Mouse (Mus musculus): ENCODE measurements around the gene Fat1. TPM values are rescaled to one million over a fixed set of nuclear protein-coding genes. Genes with fewer than 3 reads are reported as not detected.
"Not testable (repeated sequence)": the region's sequence is repeated elsewhere in the genome, so short reads cannot be mapped to it uniquely, and the experiment has no call there.

The Fat1 gene
- total RNA-seq, 2 experiments from 2014 or later: not detected

DNA sequence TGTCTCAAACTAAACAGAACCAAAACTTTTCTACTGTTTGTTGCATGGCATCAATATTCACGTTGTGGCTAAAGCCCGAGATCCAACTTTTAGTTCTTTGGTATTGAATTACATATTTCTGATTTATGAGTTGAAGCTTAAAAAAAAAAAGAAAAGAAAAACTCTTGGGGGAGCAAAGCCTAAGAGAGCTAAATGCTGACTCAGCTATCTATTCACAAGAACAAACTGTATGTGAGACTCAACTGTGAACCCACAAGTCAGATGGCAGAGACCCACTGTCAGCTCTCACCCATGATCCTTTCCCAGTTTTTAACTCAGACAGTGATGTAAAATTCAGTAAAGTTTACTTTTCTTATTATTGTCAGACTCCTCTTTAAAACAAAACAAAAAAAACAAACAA lies 124.8 kb downstream of the Fat1 start:
- ATAC-seq (replicated peaks; ENCODE audit: poor library complexity, severe bottlenecking): no peak

DNA sequence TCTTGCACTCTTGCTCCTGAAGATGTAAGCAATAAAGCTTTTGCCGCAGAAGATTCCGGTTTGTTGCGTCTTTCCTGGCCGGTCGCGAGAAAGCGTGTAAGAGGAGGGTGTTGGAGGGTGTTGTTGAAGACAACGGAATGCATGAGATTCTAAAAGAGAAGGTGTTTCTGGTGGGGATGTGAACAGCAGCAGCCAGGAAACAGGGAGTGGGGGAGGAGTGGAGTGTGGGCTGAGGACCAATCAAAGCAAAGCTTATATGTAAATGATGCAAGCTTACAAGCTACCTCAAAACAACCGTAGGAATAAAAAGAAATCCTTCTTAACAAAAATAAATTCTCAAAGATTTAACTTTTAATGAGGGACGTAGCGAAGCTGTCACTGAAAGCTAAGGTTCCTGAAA lies 127.1 kb downstream of the Fat1 start:
- no peak for ATAC-seq (replicated peaks; ENCODE audit: poor library complexity, severe bottlenecking)

DNA sequence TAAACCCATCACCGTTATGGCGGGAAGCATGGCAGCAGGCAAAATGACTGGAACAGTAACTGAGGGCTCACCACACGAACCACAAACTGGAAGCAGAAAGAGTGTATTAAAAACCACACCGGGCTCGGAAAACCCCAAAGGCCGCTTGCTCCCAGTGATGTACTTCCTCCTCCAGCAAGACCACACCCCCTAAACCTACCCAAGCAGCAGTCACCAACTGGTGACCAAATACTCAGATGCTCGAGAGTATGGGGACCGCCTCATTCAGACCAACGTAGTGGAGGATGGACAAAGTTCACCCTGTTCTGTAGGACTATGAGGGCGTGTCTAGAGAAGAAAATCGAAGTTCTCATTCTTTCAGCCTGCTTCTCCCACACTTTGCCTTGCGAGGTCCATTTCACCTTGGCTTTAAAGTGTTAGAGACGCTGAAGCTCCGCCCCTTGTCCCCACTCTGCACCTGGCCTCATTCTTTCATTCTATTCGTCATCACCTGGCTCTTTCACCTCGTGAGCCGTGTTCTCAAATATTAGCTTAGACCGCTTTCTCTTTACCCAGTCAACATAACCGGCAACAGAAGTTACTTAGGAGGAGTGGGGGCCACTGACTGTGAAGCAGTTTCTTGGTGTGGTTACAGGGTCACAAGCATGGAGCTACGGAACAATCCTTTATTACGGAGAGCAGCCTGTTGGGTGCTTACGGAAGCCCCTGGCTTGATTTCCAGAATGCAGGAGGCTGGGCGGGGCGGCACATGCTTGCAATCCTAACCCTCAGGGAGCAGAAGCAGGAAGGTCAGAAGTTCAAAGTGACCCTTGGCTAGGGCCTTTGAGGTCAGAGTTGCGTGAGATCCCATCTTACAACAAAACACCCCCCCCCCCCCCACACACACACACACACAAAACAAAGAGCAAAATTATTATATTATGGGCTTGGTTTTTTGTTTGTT lies 128.0 kb downstream of the Fat1 start:
- peak; percentile 85 for ATAC-seq (replicated peaks; ENCODE audit: poor library complexity, severe bottlenecking)

DNA sequence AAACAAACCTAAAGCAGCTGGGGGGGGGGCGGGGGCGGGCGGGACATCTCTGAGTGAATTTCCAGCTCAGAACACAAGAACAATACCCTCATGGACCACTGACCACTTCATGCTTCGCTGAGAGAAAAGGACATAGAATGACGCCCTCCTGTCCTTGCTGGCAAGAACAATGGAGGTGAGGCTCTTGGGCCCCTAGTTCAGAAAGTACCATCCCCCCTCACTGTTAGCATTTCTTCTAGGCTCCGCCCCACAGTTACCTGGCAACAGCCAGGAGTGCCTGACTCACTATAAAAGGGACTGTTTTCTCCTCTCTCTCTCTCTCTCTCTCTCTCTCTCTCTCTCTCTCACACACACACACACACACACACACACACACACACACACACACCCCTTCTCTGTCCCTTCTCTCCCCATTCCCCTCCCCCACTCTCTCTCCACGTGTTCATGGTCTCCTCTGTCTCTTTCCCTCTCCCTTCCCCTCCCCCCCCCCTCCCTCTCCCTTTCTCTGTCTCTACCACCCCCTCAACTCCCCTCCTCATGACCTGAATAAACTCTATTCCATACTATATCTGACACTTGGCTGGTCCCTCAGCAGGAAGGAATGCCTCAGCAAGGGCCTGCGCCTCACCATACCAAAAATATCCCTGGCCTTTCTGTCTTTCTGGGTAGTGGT lies 129.1 kb downstream of the Fat1 start:
- no peak for ATAC-seq (replicated peaks; ENCODE audit: poor library complexity, severe bottlenecking)

DNA sequence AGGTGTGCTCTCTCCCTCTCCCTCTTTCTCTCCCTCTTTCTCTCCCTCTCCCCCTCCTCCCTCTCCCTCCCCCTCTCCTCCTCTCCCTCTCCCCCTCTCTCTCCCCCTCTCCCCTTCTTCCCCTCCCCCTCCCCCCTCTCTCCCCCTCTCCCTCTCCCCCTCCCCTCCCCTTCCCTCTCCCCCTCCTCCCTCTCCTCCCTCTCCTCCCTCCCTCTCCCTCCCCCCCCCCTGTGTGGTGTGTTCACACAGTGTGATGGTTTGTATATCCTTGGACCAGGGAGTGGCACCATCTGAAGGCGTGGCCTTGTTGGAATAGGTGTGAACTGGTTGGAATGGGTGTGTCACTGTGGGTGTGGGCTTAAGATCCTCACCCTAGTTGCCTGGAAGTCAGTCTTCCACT lies 130.1 kb downstream of the Fat1 start:
- not testable (repeated sequence) for ATAC-seq (replicated peaks; ENCODE audit: poor library complexity, severe bottlenecking)

DNA sequence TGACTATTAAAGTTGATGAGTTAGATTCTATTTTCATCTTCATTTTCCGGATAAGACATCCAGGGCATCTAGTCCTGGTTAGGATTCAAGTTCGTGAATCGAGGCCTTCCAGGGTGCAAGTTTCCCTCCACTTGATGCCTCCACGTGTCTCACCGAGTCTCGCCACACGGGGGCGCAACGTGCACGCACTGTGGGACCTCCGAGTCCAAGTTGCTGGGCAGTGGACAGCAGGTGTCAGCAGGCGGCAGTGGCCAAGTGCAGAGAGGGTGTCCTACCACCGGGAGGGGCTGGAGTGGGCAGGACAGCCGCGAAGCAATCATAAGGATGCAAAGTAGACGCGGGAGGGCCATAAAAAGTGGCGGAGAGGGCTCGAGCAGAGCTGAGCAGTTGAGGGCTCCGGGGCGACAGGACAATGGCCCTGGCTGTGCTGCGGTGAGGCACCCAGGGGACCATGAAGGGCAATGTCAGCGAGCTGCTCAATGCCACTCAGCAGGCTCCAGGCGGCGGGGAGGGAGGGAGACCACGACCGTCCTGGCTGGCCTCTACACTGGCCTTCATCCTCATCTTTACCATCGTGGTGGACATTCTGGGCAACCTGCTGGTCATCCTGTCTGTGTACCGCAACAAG lies 133.6 kb downstream of the Fat1 start, which contains the start of gene Mtnr1a:
Gene Mtnr1a (plus strand): TSS at position 379 of the 628 bp plus-strand sequence.
- peak; percentile 93 for ATAC-seq (replicated peaks; ENCODE audit: poor library complexity, severe bottlenecking)

DNA sequence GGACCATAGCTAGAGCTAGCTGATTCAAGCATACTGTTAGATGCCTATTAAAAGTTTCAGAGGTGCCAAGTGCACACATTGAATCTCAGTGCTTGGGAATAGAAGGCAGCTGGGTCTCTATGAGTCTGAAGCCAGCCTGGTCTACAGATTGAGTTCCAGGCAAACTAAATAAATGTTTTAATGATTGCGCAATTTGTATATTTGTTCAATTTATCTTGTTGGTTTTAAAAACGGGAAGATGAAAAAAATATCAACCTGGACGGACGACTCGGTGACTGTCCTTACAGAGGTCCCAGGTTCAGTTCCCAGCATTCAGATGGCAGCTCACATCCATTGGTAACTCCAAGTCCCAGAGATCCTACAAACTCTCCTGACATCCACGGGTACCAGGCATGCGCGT lies 135.7 kb downstream of the Fat1 start:
- no peak for ATAC-seq (replicated peaks; ENCODE audit: poor library complexity, severe bottlenecking)

DNA sequence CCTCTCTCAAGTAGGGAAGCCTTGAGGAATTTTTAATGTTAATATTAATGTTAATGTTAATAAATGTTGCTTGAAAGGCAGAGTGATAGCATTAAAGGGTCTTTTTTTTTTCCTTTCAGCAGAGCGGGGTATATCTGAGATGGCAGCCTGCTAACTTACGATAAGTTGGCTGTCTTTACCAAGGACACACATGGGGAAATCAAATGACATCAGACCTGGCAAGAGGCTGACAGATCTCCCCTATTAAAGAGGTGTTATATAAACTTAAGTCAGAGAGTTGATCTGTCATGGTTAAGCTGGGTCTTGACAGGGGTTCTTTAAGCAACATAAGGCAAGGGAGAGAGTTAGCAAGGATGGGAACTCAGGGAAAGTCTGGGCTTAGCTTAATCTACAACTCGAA lies 145.6 kb downstream of the Fat1 start:
- no peak for ATAC-seq (replicated peaks; ENCODE audit: poor library complexity, severe bottlenecking)

DNA sequence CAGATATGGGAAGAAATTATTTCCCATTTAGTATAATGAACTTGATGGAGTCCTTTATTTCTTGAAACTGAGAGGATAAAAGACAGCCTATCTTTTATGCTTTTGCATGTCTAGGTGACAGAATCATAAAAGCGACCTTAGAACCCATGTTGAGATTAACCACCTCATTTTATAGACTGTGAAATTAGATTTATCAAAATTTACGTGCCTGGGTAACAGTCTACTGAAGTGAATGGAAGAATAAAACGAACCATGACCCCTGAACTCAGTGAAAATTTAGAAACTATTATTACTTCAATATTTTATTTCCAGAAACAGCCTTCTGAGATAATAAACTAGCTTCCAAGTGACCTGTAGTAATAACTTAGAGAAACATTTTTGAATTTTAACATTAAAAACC lies 158.4 kb downstream of the Fat1 start:
- no peak for ATAC-seq (replicated peaks; ENCODE audit: poor library complexity, severe bottlenecking)

Other genes starting within 250 kb of the Fat1 start
- gene Mtnr1a, start 133.7 kb downstream of the Fat1 start, total RNA-seq (2014; fragmentation: Nextera tagmentation): not detected in 2 replicates
- gene Mtnr1a, start 133.7 kb downstream of the Fat1 start, total RNA-seq (2017): not detected in 2 replicates

All from granulocyte monocyte progenitor cell, adult 5-6 weeks (primary cell).